Mouse (Mus musculus): Measurements from ENCODE around the gene Emc3. TPM values are rescaled to one million over a fixed set of nuclear protein-coding genes. Genes with fewer than 3 reads are reported as not detected.
A peak's percentile ranks its signal among the peaks of the same experiment; 100 is the strongest.

The Emc3 gene
- total RNA-seq, 2 experiments from 2014 or later: 79.0 to 80.5 TPM

- DNase-seq (ENCODE audit: low spot score in 2 of 2): no peak
Observed at GRCm38 (mm10) chr6:113499346-113499745, 32.1 kb downstream of the Emc3 start.

DNA sequence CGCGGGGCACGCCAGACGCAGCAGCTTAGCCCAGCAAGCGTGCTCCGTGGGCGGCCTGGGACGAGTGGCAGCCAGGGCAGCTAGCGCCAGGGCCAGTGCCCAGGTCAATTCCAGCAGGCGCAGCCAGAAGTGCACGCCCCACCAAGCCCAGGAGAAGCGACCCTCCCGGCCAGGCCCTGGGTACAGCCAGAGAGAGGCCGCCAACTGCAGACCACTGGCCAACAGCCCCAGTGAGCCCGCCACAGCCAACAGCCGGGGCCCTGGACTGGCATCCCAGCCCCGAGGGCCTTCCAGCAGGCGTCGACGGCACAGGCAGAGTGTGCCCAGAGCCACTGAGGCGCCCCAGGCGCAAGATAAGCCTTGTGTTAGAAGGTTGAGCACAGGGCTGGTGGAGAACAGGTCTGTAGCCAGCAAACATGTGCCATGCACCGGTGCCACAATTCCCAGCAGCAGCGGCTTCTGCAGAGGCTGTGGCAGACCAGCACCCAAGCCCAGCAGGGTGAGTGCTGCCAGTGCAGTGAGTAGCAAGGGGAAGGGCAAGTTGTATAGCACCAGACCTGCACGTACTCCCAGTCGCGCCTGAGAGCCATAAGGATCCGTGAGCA, 36.3 kb downstream of the Emc3 start:
- DNase-seq (ENCODE audit: low spot score in 2 of 2): no peak

DNA sequence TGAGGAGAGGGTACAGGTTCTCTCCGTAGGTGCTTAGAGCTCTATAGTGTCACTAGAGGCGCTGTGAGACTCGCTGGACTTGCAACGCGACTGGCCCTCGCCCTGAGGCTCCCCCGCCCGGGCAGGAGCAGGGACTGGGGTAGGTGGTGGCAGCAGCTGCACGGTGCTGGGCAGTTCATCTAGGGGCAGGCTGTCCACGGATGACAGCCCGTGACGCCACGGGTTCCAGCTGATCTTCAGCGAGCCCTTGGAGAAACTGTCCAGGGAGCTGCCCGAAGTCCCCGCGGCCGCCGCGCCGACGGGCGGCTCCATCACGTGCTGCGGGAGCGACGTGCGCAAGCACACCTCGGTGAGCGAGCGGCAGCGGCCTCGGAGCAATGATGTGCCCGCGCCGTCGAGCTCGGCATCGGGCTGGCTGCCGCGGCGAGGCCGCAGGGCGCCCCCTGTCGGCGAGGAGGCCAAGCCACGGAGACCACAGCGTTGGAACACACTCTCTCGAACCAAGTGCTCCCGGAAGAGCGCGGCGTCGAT, 37.1 kb downstream of the Emc3 start:
- DNase-seq (ENCODE audit: low spot score in 2 of 2): peak; percentile 74 to 77

- DNase-seq (ENCODE audit: low spot score in 2 of 2): no peak
Observed at GRCm38 (mm10) chr6:113492101-113492864, 39.2 kb downstream of the Emc3 start.

DNA sequence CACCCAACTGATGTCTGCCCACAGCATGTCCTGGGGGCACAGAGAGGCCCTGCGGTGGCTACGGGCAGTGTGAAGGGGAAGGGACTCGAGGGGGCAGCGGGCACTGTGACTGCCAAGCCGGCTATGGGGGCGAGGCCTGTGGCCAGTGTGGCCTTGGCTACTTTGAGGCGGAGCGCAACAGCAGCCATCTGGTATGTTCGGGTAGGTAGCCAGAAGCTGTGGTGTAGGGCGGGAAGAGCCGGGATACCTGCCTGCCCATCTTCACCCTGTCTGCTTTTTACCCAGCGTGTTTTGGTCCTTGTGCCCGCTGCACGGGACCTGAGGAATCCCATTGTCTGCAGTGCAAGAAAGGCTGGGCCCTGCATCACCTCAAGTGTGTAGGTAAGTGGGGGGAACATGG, 42.0 kb downstream of the Emc3 start:
- no peak for DNase-seq (ENCODE audit: low spot score in 2 of 2)

- no peak for DNase-seq (ENCODE audit: low spot score in 2 of 2)
Observed at GRCm38 (mm10) chr6:113487125-113487576, 44.3 kb downstream of the Emc3 start.

DNA sequence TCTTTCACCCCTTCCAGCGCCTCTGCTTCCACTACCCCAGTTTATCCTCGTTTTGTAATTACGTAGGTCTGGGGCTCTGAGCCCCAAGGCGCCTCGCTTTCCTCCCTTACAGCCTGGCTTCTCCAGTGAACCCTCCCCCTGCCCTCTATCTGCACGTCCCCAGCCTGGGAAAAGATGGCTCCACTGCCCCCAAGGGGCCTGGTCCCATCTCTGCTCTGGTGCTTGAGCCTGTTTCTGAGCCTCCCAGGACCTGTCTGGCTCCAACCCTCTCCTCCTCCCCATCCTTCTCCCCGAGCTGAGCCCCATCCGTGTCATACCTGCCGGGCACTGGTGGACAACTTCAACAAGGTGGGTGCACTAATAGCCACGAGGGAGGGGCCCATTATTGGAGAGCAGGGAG, 47.7 kb downstream of the Emc3 start:
- no peak for DNase-seq (ENCODE audit: low spot score in 2 of 2)

DNA sequence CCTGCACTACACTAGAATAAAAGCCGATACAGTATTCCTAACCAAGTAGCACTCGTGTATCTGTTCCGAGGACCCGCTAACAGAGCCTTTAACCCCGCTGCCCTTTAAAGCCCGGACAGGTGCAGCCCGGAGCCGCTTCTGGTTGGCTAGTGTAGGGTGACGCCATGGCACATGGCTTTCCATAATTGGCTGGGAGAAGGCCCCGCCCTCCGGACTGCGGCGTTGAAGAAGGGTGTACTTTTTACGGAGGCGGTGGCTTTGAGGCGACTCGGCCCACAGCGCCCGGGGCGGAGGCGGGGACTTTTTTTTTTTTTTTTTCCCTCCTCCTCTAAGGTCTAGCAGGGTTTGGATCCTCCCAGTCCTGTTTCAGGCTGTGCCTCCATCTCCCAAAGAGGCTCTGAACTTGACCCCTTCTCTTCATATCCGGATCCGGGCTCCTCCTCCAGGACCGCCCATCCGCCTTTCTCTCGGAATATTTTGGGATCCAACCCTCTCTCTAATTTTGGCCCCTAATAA, 48.3 kb downstream of the Emc3 start, which contains the start of gene Creld1:
Gene Creld1, plus strand, starts transcription at position 198 of the 516 bp plus-strand sequence.
- DNase-seq (ENCODE audit: low spot score in 2 of 2): peak; percentile 90 to 96

DNA sequence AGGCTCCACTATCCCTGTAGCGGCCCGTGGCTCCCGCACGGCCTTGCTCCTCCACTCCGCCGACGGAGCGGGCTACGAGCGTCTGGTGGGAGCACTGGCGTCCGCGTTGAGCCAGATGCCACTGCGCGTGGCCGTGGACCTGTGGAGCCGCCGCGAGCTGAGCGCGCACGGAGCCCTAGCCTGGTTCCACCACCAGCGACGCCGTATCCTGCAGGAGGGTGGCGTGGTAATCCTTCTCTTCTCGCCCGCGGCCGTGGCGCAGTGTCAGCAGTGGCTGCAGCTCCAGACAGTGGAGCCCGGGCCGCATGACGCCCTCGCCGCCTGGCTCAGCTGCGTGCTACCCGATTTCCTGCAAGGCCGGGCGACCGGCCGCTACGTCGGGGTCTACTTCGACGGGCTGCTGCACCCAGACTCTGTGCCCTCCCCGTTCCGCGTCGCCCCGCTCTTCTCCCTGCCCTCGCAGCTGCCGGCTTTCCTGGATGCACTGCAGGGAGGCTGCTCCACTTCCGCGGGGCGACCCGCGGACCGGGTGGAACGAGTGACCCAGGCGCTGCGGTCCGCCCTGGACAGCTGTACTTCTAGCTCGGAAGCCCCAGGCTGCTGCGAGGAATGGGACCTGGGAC, 48.9 kb downstream of the Emc3 start:
- DNase-seq (ENCODE audit: low spot score in 2 of 2): peak in 1 of 2 experiments; percentile 42

DNA sequence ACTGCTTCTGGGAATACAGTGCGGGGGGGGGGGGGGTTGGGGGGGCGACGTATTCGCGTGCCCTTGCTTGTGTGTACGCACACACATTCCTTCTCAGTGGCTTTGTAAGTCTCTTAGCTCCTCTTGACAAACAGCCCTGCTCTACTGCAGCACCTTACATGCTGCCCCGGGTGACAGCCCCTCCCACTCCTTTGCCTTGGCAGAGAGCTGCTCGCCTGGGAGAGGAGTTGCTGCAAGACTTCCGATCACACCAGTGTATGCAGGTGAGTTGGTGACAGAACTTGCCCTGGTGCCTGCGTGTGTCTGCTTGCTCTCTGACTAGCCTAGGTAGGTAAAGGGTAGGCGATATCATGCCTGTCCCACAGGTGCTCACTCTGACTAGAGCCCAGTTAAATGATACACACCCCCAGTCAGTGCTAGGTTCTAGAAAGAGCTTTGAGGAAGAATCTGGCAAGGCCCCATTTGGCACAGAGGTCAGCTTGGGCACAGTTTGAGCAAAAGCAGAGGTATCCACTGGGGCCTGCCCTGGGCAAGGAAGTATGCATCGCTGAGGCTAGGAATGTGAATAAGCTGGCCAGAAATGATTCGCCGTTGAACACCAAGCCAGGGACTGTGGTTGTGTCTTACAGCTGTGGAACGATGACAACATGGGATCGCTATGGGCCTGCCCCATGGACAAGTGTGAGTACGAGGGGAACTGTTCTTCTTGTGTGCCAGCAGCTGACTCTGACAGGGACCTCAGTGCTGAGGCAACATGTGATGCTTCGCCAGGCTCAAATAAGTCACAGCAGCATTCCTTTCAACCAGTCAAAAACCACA, 50.7 kb downstream of the Emc3 start:
- no peak for DNase-seq (ENCODE audit: low spot score in 2 of 2)

- no peak for DNase-seq (ENCODE audit: low spot score in 2 of 2)
Observed at GRCm38 (mm10) chr6:113478906-113479305, 52.5 kb downstream of the Emc3 start.

DNA sequence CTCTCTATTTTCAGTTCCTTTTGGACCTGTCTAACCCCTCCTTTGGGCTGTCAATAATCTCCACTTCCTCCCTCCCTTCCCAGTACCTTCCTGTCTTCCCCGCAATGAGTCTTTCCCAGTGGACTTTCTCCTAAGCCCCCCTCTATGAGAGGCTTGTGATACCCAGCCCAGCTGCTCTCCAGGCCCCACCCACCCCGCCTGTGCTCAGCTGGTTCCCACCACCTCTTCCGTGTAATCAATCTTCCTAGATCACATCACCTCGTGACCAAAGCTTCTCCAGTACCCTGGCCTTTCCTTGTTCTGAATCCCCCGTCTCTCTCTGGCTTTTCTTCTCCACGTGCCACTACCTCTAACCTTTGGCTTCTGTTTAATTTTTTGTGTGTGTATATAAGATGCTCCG, 54.1 kb downstream of the Emc3 start:
- DNase-seq (ENCODE audit: low spot score in 2 of 2): no peak

DNA sequence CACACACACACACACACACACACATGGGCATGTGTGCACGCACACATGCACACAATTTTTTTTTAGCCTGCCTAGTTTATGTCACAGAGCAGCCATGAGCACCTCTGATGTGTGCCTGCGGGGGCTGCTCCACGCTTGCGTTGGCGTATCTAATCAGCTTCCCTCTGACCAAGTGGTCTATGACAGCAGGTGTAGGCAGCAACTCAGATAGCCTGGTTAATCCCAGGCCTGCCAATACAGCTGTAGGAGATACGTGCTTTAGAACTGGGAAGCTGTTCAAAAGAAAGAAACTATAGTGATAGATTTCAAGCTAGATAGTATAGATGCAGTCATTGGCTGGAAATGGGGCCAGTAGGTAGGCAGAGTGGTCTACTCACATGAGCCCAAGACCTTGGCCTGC, 57.7 kb downstream of the Emc3 start:
- DNase-seq (ENCODE audit: low spot score in 2 of 2): no peak

DNA sequence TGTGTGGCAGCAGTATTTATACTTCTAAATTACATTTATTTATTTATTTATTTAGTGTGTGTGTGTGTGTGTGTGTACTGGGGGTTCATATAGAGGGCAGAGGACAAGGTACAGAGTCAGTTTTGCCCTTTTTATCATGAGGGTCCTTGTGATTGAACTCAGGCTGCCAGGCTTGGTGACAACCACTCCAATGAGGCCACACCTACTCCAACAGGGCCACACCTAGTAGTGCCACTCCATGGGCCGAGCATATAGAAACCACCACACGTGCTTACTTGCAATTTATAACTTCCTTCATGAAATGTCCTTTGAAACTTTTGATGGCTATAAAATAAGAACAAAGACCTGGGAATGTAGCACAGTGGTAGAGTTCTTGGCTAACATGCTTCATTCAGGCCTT, 58.2 kb downstream of the Emc3 start:
- DNase-seq (ENCODE audit: low spot score in 2 of 2): no peak

GRCm38 (mm10) chr6:113472061-113472460, 59.4 kb downstream of the Emc3 start:
- no peak for DNase-seq (ENCODE audit: low spot score in 2 of 2)

DNA sequence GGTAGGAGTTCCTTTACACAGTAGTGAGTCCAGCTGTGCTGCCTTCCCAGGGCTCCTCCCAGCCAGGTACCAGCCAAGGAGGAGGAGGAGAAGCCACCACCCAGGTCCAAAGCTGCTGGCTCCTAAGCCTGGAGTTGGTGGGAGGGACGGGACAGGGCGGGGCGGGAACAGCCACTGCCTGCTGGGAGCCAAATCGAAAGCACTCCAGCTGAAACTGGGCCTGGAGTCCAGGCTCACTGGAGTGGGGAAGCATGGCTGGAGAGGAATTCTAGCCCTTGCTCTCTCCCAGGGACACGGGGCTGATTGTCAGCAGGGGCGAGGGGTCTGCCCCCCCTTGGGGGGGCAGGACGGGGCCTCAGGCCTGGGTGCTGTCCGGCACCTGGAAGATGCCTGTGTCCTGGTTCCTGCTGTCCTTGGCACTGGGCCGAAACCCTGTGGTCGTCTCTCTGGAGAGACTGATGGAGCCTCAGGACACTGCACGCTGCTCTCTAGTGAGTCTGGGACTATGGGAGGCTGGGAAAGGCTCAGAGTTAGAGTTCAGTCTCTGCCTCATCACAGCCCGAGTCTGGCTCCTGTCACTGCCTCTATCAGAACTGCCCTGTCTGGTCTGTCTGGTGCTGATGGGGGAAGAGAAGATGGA, 60.0 kb downstream of the Emc3 start, which contains the start of gene Il17rc:
Gene Il17rc, plus strand, starts transcription at position 131 of the 640 bp plus-strand sequence.
- DNase-seq (ENCODE audit: low spot score in 2 of 2): no peak

DNA sequence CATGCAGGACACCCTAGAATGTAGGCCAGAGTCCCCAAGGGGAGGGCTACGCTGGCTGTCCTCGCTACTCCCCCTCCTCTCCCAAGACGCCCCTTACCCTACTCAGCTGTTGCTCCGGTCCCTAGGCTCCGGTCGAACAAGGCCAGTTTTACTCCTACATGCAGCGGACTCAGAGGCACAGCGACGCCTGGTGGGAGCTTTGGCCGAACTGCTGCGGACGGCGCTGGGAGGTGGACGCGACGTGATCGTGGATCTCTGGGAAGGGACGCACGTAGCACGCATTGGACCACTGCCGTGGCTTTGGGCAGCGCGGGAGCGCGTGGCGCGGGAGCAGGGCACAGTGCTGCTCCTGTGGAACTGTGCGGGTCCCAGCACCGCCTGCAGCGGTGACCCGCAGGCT, 62.0 kb downstream of the Emc3 start:
- peak; percentile 70 for DNase-seq (ENCODE audit: low spot score in 2 of 2)

DNA sequence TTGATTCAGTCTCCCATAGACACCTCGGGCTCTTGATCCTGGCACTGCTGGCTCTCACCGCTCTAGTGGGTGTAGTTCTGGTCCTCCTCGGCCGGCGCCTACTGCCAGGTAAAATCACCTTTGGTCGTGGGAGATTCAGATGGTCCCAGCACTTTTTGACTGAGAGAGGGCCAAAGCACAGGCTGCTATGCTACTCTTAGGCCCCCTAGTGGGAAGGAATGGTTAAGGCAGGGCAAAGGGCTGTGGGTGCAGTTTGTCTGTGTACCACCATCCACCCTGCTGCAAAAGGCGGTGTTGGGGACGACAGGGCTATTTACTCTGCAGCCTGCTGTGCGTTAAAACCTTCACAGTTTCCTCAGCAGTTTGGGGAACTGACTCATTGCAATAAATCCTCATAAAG, 62.4 kb downstream of the Emc3 start:
- DNase-seq (ENCODE audit: low spot score in 2 of 2): peak; percentile 60 to 61

DNA sequence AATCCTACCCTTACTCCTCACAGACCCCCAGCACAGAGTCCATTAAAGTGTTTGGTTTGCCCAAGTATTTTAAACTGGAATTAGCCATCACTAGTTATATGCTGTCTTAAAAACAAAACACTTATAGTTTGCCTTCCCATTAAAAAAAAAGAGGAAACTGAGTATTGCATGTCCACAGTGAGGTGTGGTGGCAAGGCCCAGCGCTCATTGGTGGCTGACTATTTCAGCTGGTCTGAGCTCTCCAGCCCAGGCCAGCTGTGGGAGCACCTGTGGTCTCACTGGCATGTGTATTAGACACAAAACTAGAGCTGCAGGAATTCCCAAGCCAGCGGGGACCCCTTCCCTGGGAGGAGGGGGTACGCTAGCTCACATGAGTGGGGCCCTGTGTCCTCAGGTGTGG, 62.9 kb downstream of the Emc3 start:
- DNase-seq (ENCODE audit: low spot score in 2 of 2): no peak

DNA sequence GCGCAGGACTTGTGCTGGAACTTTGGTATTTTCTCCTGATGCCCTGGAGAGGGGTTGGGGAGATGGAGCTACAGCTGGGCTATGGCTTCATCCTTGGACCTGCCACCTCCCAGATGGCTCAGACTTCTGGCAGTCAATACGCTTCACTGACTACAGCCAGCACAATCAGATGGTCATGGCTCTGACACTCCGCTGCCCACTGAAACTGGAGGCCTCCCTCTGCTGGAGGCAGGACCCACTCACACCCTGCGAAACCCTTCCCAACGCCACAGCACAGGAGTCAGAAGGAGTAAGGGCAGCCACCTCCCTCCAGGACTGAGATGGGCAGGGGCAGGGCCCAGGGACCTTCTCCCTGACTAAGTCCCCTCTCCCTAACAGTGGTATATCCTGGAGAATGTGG, 65.8 kb downstream of the Emc3 start:
- no peak for DNase-seq (ENCODE audit: low spot score in 2 of 2)
